Mouse (Mus musculus) embryo, embryonic 11 days (tissue): ENCODE data around the gene Srsf9.
"Not testable (repeated sequence)": the region's sequence is repeated elsewhere in the genome, so short reads cannot be mapped to it uniquely, and the experiment has no call there.

Experiments
- DNase-seq: peaks from one replicate; pipeline ENCODE4 v3.0.0-alpha.2; 2015

The Srsf9 gene

GRCm38 (mm10) chr5:115374204-115374820 is 47.3 kb downstream of the Srsf9 start:
- DNase-seq, result no peak

GRCm38 (mm10) chr5:115375436-115375835 is 48.5 kb downstream of the Srsf9 start:
- no peak for DNase-seq

DNA sequence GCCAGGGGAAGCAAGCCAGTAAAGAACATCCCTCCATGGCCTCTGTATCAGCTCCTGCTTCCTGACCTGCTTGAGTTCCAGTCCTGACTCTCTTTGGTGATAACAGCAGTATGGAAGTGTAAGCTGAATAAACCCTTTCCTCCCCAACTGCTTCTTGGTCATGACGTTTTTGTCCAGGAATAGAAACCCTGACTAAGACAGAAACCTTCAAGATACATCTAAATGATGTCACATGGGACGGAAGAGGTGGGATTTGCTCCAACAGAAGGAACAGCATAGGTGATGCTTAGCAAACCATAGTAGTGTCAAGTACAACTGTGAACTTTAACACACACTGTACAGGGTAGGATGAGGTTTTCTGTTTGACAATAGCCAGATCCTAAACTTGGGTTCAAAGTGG is 51.9 kb downstream of the Srsf9 start:
- DNase-seq, result not testable (repeated sequence)
